Mouse (Mus musculus) thymus, postnatal 0 days (tissue): ENCODE measurements around the gene Fabp3. TPM values are rescaled to one million over a fixed set of nuclear protein-coding genes. Genes with fewer than 3 reads are reported as not detected.
A peak's percentile ranks its signal among the peaks of the same experiment; 100 is the strongest.

Experiments
- DNase-seq: peaks from one replicate; pipeline ENCODE4 v3.0.0-alpha.2; 2015; ENCODE audit warnings: low spot score
- polyA plus RNA-seq: library from polyadenylated mRNA; unstranded; fragments of >200 nt; fragmentation: Nextera tagmentation; extraction: Ambion mirVana; gene quantifications from 2 replicates; pipeline ENCODE4 v1.2.1, GENCODE M21; 2015

The Fabp3 gene
- polyA plus RNA-seq: 2.9 and 3.1 TPM in 2 replicates

- DNase-seq: no peak
Observed at GRCm38 (mm10) chr4:130308231-130309081, at the start of gene Fabp3, which contains the start of gene Gm10570. Gene Fabp3, plus strand, starts transcription at chr4:130308595. Gene Gm10570, minus strand, starts transcription at chr4:130308674.

DNA sequence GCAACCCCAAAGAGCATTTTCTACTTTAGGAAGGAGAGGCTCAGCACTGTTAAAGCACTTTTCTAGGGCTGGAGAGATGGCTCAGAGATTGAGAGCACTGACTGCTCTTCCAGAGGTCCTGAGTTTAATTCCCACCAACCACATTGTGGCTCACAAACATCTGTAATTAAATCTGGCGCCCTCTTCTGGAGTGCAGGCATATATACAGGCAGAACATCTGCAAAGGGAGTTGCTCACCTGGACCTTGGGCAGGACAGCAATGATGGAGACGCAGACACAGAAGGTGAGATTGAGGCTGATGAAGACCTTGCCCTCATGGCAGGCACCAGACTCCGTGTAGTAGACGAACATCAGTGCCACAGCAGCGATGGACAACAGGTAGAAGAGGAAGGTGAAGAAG is 48.0 kb upstream of the Fabp3 start:
- DNase-seq: no peak

- DNase-seq: no peak
Observed at GRCm38 (mm10) chr4:130264131-130264530, 44.3 kb upstream of the Fabp3 start.

- DNase-seq: peak; percentile 48
Observed at GRCm38 (mm10) chr4:130264698-130265349, 43.6 kb upstream of the Fabp3 start.

DNA sequence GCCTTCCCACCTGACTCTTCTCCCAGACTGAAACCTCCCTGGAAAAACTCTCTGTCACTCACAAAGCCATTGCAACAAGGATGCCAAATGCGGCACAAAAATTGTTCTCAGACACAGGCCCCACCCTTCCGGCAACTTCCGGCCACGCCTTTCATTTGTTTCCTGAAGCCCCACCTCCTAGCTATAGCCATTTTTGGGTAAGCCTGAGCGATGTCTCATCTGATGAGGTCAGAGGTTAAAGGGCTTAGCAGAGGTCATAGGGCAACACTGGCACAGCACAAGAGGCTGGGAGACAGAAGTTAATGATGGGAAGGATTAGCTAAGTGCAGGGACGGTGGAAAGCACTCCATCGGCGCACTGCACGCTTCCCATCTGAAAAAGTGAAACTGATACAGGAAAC is 41.8 kb upstream of the Fabp3 start:
- no peak for DNase-seq

DNA sequence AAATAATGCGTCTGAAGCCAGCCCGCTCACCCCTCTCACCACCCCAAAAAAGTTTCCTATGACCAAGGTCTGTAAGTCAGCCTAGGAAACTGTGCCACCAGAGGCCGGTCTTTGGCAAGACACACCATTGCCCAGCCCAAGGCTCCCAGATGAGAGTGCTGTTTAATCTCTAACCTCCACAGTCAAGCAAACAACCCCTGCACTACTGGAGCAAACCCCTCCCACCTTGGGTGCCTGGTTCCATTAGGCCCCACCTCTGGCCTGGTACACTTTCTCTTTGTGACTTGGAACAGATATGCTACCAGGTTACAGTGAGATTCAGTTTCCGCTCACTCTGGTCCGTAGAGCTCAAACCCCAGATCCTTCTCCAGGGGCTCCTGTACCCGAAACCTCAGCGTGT is 41.3 kb upstream of the Fabp3 start:
- no peak for DNase-seq

DNA sequence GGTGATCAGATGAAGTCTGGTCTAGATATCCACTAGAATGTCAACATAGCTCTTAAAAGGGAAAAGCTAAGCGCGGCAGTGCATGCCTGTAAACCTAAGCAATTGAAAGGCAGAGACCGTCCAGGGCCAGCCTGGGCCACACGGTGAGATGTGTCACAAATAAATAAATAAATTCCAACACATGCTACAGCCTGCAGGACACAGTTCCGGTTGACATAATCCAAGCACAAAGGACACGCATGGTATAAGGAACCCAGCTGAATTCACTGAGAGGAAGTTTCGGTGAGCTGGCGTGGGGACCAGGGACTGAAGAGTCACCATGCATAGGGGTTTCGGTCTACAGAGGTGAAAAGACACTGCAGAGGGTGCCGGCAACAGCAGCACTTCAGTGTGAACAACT is 39.7 kb upstream of the Fabp3 start:
- DNase-seq: no peak

DNA sequence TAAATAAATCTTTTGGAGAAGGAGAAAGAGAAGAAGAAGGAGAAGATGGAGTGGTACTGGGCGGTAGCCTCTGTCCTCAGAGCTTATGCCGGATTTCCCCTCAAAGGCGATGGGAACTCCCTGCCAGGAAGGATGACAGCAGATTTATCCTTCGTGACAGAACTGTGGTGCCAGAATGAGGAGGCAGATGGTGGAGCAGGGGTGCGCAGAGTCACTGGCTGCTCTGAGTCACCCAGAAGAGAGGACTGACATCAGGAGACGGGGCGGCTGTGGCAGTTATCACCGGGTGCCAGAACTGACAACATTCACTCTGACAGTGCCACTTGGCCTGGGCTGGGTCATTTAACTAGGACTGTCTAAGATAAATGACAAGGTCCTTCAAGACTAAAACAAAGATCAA is 38.3 kb upstream of the Fabp3 start:
- no peak for DNase-seq

DNA sequence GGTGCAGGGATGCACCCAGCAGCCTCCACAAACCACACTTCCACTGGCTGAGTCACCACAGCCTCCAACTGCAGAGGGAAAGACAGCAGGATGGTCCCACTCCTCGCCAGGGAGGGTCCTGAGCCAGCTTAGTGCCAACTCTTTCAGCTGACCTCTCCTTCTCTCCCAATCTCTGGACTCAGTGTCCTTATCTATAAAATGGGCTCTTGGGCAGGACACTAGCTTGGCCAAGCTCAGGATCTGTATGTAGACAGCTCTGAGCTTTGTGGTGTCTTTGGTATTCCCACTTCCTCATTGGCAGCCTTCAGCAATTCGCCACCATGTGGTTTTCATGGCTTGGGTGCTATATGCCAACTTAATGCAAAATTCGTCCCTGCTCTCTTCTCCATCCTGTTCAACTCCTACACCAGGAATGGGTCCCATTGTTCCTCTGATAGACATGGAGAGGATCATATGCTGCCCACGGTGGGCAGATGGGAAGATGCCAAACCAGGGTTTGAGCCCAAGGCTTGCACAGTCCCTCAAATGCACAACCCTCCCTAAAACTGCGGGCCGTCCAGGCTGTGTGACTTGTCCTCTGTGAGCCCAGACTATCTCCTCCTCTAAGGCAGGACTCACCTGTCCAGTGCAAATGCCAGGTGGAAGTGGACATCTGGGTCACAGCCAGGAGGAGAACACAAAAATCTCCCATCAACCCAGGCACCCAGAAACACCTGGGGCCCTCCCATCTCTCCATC is 37.6 kb upstream of the Fabp3 start:
- no peak for DNase-seq

DNA sequence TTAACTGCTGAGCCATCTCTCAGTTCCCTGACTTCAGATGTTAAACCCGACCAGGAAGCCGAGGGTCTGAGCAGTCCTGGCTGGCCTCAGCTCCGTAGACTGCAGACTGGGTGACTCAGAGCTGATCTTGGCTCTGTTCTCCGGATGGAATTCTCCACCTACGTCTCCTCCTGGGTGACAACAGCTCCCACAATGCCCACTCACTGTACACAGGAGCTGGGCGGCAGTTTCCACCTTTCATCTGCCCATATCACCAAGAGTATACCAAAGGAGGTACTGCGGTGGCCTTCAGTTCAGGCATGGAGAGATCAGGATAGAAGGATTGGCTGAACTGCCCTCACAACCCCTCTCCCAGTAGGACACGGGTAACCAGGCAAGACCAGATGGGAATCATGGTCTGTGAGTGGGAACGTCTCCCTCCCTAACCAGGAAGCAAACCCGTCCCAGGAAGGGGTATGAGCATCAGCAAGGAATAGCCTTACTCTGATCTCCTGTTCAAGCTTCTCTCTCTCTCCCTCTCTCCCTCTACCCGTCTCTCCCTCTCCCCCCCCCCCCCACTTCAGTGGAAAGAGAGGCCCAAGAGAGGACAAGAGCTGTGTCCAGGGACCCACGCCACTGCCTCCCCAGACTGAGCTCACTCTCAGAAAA is 34.6 kb upstream of the Fabp3 start:
- no peak for DNase-seq

DNA sequence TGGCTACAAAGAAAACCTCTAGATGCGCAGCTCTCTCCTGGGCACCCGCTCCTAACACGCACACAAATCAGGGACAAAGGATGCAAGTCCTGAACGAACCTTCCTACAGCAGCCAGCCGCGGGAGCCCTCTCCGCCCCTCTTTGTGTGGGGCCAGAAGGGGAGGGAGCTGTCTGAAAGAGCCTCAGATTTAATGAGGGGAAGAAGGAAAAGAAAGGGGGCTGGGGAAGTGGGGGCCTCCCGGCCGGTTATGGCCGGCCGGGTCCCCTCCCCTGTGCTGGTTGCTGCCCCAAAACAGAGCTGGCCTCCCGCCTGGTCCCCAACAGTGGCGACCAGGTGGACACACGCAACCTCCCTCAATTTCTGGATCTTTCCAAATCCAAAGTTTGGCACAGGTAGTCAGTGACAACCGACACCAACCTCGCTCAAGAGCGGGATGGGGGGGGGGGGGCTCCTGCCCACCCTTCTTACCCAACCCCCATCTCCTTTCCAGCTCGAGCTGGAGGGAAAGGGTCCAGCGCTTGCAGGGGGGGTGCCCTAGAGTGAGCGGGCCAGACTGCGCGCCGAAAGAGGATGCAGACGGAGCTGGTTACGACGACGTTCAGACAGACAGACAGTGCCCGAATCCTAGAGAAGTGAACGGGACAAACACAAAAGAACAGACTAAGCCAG is 33.9 kb upstream of the Fabp3 start:
- no peak for DNase-seq

- no peak for DNase-seq
Observed at GRCm38 (mm10) chr4:130275016-130275822, 33.2 kb upstream of the Fabp3 start.

DNA sequence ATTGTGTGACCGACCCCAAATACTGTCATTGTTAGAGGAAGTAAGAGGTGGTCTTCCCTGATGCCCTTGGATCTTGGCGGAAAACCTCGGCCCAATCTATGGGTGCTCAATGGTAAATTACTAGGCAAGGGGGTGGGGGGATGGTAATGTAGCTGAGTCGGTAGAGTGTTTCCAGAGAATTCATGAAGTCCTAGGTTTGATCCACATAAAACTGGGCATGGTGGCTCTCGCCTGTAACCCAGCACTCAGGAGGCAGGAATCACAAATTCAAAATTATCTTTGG is 32.6 kb upstream of the Fabp3 start:
- DNase-seq: no peak

- no peak for DNase-seq
Observed at GRCm38 (mm10) chr4:130276573-130277176, 31.7 kb upstream of the Fabp3 start.

- no peak for DNase-seq
Observed at GRCm38 (mm10) chr4:130279105-130279504, 29.3 kb upstream of the Fabp3 start, which contains the start of gene Serinc2. Gene Serinc2, minus strand, starts transcription at chr4:130279205.

DNA sequence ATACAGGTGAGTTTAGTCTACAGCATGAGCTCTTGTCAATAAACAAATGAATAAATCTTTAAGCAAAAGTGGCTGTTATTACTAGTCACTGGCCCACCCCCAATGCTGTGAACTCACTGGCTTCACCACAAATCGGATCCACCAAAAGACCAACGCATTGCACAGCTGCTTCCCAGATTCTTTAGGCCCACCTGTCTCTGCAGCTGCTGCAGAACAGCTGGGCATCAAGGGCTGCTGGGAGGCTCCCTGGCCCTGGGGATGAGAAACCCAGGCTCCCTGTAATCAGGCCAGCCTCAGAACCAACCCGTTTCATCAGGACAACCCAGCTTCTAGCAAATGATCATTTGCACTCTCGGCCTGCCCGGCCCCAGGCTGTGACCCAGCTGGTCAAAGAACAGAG is 25.5 kb upstream of the Fabp3 start:
- DNase-seq: no peak

- DNase-seq: no peak
Observed at GRCm38 (mm10) chr4:130283826-130284225, 24.6 kb upstream of the Fabp3 start.

GRCm38 (mm10) chr4:130286531-130286930 is 21.9 kb upstream of the Fabp3 start:
- DNase-seq: no peak

DNA sequence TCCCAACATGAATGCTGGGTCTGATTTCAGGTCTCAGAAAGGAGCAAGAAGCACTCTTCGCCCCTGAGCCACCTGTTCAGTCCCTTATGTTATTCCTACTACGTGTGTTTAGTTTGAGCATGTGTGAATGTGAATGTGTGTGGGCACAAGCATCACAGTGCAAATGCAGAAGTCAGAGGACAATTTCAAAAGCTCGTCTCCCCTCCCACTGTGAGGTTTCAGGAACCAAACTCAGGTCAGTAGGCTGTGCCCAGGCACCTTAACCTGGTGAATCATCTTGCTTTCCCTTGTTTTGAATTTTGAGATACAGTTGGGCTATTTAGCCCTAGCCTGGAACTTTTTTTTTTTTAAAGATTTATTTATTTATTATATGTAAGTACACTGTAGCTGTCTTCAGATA is 18.6 kb upstream of the Fabp3 start:
- no peak for DNase-seq

DNA sequence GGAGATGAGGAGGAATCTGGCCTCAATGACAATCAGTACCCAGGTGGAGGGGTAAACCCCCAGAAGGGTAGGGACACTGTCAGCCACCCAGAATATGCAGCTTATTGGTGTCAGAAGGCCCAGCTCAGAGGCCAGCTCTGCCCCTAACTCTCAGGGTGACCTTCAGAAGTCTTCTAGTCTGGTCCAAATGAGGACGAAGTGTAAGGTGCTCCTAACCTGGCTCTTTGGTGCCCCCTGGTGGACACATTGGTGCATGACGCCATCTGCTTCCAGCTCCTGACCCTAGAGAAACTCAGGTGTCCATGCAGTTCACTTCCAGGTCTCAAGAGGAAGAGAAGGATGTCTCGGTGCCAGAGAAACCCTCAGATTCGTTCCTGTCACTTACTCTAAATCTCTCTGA is 16.1 kb upstream of the Fabp3 start:
- peak; percentile 70 for DNase-seq
